Mouse (Mus musculus) G1E-ER4 (cell line): Measurements from ENCODE around the gene Nf2. TPM values are rescaled to one million over a fixed set of nuclear protein-coding genes. Genes with fewer than 3 reads are reported as not detected.

ENCODE experiments used
- GATA1 ChIP-seq: IDR thresholded peaks from one replicate; pipeline ENCODE4 v1.8.0; 2012; ENCODE audit warnings: low read length, inconsistent platforms
- polyA plus RNA-seq: library from polyadenylated mRNA; stranded (reverse); fragments of >175 nt; gene quantifications from 2 replicates; pipeline ENCODE4 v1.2.3, GENCODE M21; 2012

Gene Nf2
- polyA plus RNA-seq, 1 experiment, result 79.6 TPM

GRCm38 (mm10) chr11:4772925-4773324 lies 76.4 kb downstream of the Nf2 start:
- no peak for TF ChIP-seq GATA1

- no peak for TF ChIP-seq GATA1
These were observed 77.6 kb downstream of the Nf2 start for GRCm38 (mm10) chr11:4771756-4772155.

GRCm38 (mm10) chr11:4769881-4770280 lies 79.5 kb downstream of the Nf2 start:
- TF ChIP-seq GATA1, result no peak

GRCm38 (mm10) chr11:4769293-4769692 lies 80.0 kb downstream of the Nf2 start:
- no peak for TF ChIP-seq GATA1

GRCm38 (mm10) chr11:4768399-4768798 lies 80.9 kb downstream of the Nf2 start:
- no peak for TF ChIP-seq GATA1

- no peak for TF ChIP-seq GATA1
These were observed 84.9 kb downstream of the Nf2 start for GRCm38 (mm10) chr11:4764476-4764875.

GRCm38 (mm10) chr11:4763631-4764030 lies 85.7 kb downstream of the Nf2 start:
- no peak for TF ChIP-seq GATA1

GRCm38 (mm10) chr11:4762511-4762910 lies 86.8 kb downstream of the Nf2 start:
- no peak for TF ChIP-seq GATA1

- no peak for TF ChIP-seq GATA1
These were observed 87.3 kb downstream of the Nf2 start for GRCm38 (mm10) chr11:4761991-4762390.

GRCm38 (mm10) chr11:4760438-4760837 lies 88.9 kb downstream of the Nf2 start:
- no peak for TF ChIP-seq GATA1

- TF ChIP-seq GATA1, result no peak
These were observed 91.6 kb downstream of the Nf2 start for GRCm38 (mm10) chr11:4757789-4758158.

GRCm38 (mm10) chr11:4756984-4757788 lies 92.2 kb downstream of the Nf2 start:
- TF ChIP-seq GATA1, result no peak

GRCm38 (mm10) chr11:4756460-4756859 lies 92.9 kb downstream of the Nf2 start:
- TF ChIP-seq GATA1, result no peak

- no peak for TF ChIP-seq GATA1
These were observed 94.5 kb downstream of the Nf2 start for GRCm38 (mm10) chr11:4754867-4755266.

- TF ChIP-seq GATA1, result no peak
These were observed 95.3 kb downstream of the Nf2 start for GRCm38 (mm10) chr11:4754036-4754435.

- no peak for TF ChIP-seq GATA1
These were observed 96.5 kb downstream of the Nf2 start for GRCm38 (mm10) chr11:4752836-4753235.

GRCm38 (mm10) chr11:4750263-4750662 lies 99.1 kb downstream of the Nf2 start:
- no peak for TF ChIP-seq GATA1

GRCm38 (mm10) chr11:4747285-4747684 lies 102.1 kb downstream of the Nf2 start:
- no peak for TF ChIP-seq GATA1

GRCm38 (mm10) chr11:4746733-4747132 lies 102.6 kb downstream of the Nf2 start, which contains the start of gene Cabp7:
Gene Cabp7, minus strand, starts transcription at chr11:4746778.
- TF ChIP-seq GATA1, result no peak
